Mouse (Mus musculus) neural tube, embryonic 15.5 days (tissue): Measurements from ENCODE around the gene Ttbk2. TPM values are rescaled to one million over a fixed set of nuclear protein-coding genes. Genes with fewer than 3 reads are reported as not detected.

Experiments used
- ATAC-seq: fragments of 200-750 bp; cut with Nextera tagmentation; 2 replicates; pipeline ENCODE4 v1.8.0; 2017; ENCODE audit warnings: mild to moderate bottlenecking, moderate TSS enrichment, moderate library complexity; ENCODE audit not compliant: low FRiP score
- H3K27ac ChIP-seq: fragments of 300-500 bp; sonication (generic); replicated peaks from 2 replicates; pipeline ENCODE4 v1.5.1; 2015; ENCODE audit warnings: mild to moderate bottlenecking, inconsistent platforms
- H3K27me3 ChIP-seq: fragments of 300-500 bp; sonication (generic); replicated peaks from 2 replicates; pipeline ENCODE4 v1.6.1; 2015; ENCODE audit warnings: inconsistent platforms
- H3K36me3 ChIP-seq: fragments of 300-500 bp; sonication (generic); 2 replicates; pipeline ENCODE4 v1.6.1; 2015; ENCODE audit warnings: inconsistent platforms
- H3K4me1 ChIP-seq: fragments of 300-500 bp; sonication (generic); 2 replicates; pipeline ENCODE4 v1.6.1; 2015; ENCODE audit warnings: inconsistent platforms
- H3K4me2 ChIP-seq: fragments of 300-500 bp; sonication (generic); 2 replicates; pipeline ENCODE4 v1.6.1; 2015; ENCODE audit warnings: inconsistent platforms, mild to moderate bottlenecking, moderate library complexity
- H3K4me3 ChIP-seq: fragments of 300-500 bp; sonication (generic); replicated peaks from 2 replicates; pipeline ENCODE4 v1.5.1; 2015; ENCODE audit warnings: mild to moderate bottlenecking, inconsistent platforms
- H3K9ac ChIP-seq: fragments of 300-500 bp; sonication (generic); replicated peaks from 2 replicates; pipeline ENCODE4 v1.6.1; 2015; ENCODE audit warnings: mild to moderate bottlenecking, inconsistent platforms
- H3K9me3 ChIP-seq: fragments of 300-500 bp; sonication (generic); replicated peaks from 2 replicates; pipeline ENCODE4 v1.6.1; 2016; ENCODE audit warnings: inconsistent platforms
- whole genome bisulfite sequencing: fragments of 180-500 bp; shearing (Covaris S2); methylation state at CpG from one replicate; pipeline ENCODE4 v1.1.7; 2015; ENCODE audit warnings: mixed read lengths; 5-methylcytosine and 5-hydroxymethylcytosine counted together
- polyA plus RNA-seq: library from polyadenylated mRNA; unstranded; fragments of >200 nt; fragmentation: Nextera tagmentation; extraction: Ambion mirVana; gene quantifications from 2 replicates; pipeline ENCODE4 v1.2.1, GENCODE M21; 2015

The Ttbk2 gene
- polyA plus RNA-seq, result 10.5 and 13.3 TPM in 2 replicates

- Histone ChIP-seq H3K9me3 (no peaks in the 10 kb centered on the region), H3K4me2 (peak within 1 kb of the TSS; percentile 68), H3K9ac (peak within 1 kb of the TSS; percentile 89), H3K27ac (peak within 1 kb of the TSS; percentile 94), H3K4me3 (peak within 1 kb of the TSS; percentile 97), H3K4me1 (peaks cover 22% of the 10 kb centered on the region), H3K27me3 (no peaks in the 10 kb centered on the region), H3K36me3 (no peaks in the 10 kb centered on the region)
- WGBS, result 1% methylated on average over 38 of the region's 39 CpGs
- peak; percentile 100 for ATAC-seq
These were observed at the start of gene Ttbk2 for GRCm38 (mm10) chr2:120850424-120851082. TSS of gene Ttbk2 (minus strand) at chr2:120850604.

- Histone ChIP-seq H3K27ac (no peak overlapping the region), H3K9me3 (no peaks in the 10 kb centered on the region), H3K4me2 (no peak overlapping the region), H3K4me3 (no peak overlapping the region), H3K9ac (no peak overlapping the region), H3K36me3 (peaks cover 75% of the 10 kb centered on the region), H3K4me1 (no peaks in the 10 kb centered on the region), H3K27me3 (no peaks in the 10 kb centered on the region)
- WGBS, result 97% methylated on average over 3 of the region's 3 CpGs
- ATAC-seq, result no peak
These were observed 46.0 kb upstream of the Ttbk2 start for GRCm38 (mm10) chr2:120896361-120896760.

- Histone ChIP-seq H3K27me3 (no peaks in the 10 kb centered on the region), H3K36me3 (peaks cover 64% of the 10 kb centered on the region), H3K27ac (no peak overlapping the region), H3K4me2 (no peak overlapping the region), H3K9ac (no peak overlapping the region), H3K9me3 (no peaks in the 10 kb centered on the region), H3K4me3 (no peak overlapping the region), H3K4me1 (no peaks in the 10 kb centered on the region)
- 94% methylated on average over 5 of the region's 5 CpGs for WGBS
- ATAC-seq, result no peak
These were observed 37.2 kb upstream of the Ttbk2 start for GRCm38 (mm10) chr2:120887601-120888000.

- Histone ChIP-seq H3K4me2 (no peak overlapping the region), H3K9me3 (no peaks in the 10 kb centered on the region), H3K27me3 (no peaks in the 10 kb centered on the region), H3K27ac (no peak overlapping the region), H3K9ac (no peak overlapping the region), H3K4me3 (no peak overlapping the region), H3K4me1 (no peaks in the 10 kb centered on the region), H3K36me3 (peaks cover 65% of the 10 kb centered on the region)
- ATAC-seq, result no peak
- WGBS, result 86% methylated on average over 2 of the region's 2 CpGs
These were observed 22.8 kb upstream of the Ttbk2 start for GRCm38 (mm10) chr2:120873192-120873591.

GRCm38 (mm10) chr2:120871447-120872336 is 21.3 kb upstream of the Ttbk2 start:
- no peaks in the 10 kb centered on the region for H3K27me3 ChIP-seq
- peaks cover 64% of the 10 kb centered on the region for H3K36me3 ChIP-seq
- H3K9me3 ChIP-seq, result no peaks in the 10 kb centered on the region
- WGBS, result 63% methylated on average over 9 of the region's 9 CpGs
- no peak overlapping the region for H3K9ac ChIP-seq
- H3K4me3 ChIP-seq, result no peak overlapping the region
- H3K27ac ChIP-seq, result no peak overlapping the region
- ATAC-seq, result no peak
- no peak overlapping the region for H3K4me2 ChIP-seq
- H3K4me1 ChIP-seq, result no peaks in the 10 kb centered on the region

- Histone ChIP-seq H3K9me3 (no peaks in the 10 kb centered on the region), H3K27me3 (no peaks in the 10 kb centered on the region), H3K4me1 (no peaks in the 10 kb centered on the region), H3K9ac (no peak overlapping the region), H3K4me3 (no peak overlapping the region), H3K27ac (no peak overlapping the region), H3K4me2 (no peak overlapping the region), H3K36me3 (peaks cover 64% of the 10 kb centered on the region)
- no peak for ATAC-seq
- WGBS, result 96% methylated on average over 5 of the region's 5 CpGs
These were observed 16.9 kb upstream of the Ttbk2 start for GRCm38 (mm10) chr2:120867336-120867735.

- Histone ChIP-seq H3K4me1 (no peaks in the 10 kb centered on the region), H3K4me3 (no peak overlapping the region), H3K27me3 (no peaks in the 10 kb centered on the region), H3K9me3 (no peaks in the 10 kb centered on the region), H3K4me2 (no peak overlapping the region), H3K36me3 (peaks cover 63% of the 10 kb centered on the region), H3K27ac (no peak overlapping the region), H3K9ac (no peak overlapping the region)
- WGBS, result 39% methylated on average over 1 of the region's 1 CpGs
- no peak for ATAC-seq
These were observed 16.2 kb upstream of the Ttbk2 start for GRCm38 (mm10) chr2:120866561-120866960.

GRCm38 (mm10) chr2:120863389-120863788 is 13.0 kb upstream of the Ttbk2 start:
- 100% methylated on average over 1 of the region's 1 CpGs for WGBS
- Histone ChIP-seq H3K27ac (no peak overlapping the region), H3K27me3 (no peaks in the 10 kb centered on the region), H3K9ac (no peak overlapping the region), H3K9me3 (no peaks in the 10 kb centered on the region), H3K36me3 (peaks cover 60% of the 10 kb centered on the region), H3K4me1 (no peaks in the 10 kb centered on the region), H3K4me3 (no peak overlapping the region), H3K4me2 (no peak overlapping the region)
- ATAC-seq, result no peak

- Histone ChIP-seq H3K27me3 (no peaks in the 10 kb centered on the region), H3K27ac (no peak overlapping the region), H3K4me1 (no peaks in the 10 kb centered on the region), H3K36me3 (peaks cover 44% of the 10 kb centered on the region), H3K9ac (no peak overlapping the region), H3K9me3 (no peaks in the 10 kb centered on the region), H3K4me3 (no peak overlapping the region), H3K4me2 (no peak overlapping the region)
- WGBS, result 83% methylated on average over 1 of the region's 1 CpGs
- no peak for ATAC-seq
These were observed 10.3 kb upstream of the Ttbk2 start for GRCm38 (mm10) chr2:120860699-120861098.

GRCm38 (mm10) chr2:120858131-120858530 is 7.7 kb upstream of the Ttbk2 start:
- H3K4me1 ChIP-seq, result no peaks in the 10 kb centered on the region
- no peak overlapping the region for H3K27ac ChIP-seq
- ATAC-seq, result no peak
- H3K4me2 ChIP-seq, result no peak overlapping the region
- H3K27me3 ChIP-seq, result no peaks in the 10 kb centered on the region
- WGBS, result 78% methylated on average over 3 of the region's 3 CpGs
- no peak overlapping the region for H3K9ac ChIP-seq
- peaks cover 24% of the 10 kb centered on the region for H3K36me3 ChIP-seq
- H3K9me3 ChIP-seq, result no peaks in the 10 kb centered on the region
- H3K4me3 ChIP-seq, result no peak overlapping the region

GRCm38 (mm10) chr2:120853151-120853550 is 2.7 kb upstream of the Ttbk2 start:
- H3K4me2 ChIP-seq, result no peak overlapping the region
- H3K4me3 ChIP-seq, result no peak overlapping the region
- peaks cover 15% of the 10 kb centered on the region for H3K4me1 ChIP-seq
- H3K9me3 ChIP-seq, result no peaks in the 10 kb centered on the region
- H3K9ac ChIP-seq, result no peak overlapping the region
- no peaks in the 10 kb centered on the region for H3K27me3 ChIP-seq
- H3K27ac ChIP-seq, result no peak overlapping the region
- no peaks in the 10 kb centered on the region for H3K36me3 ChIP-seq
- no peak for ATAC-seq
- WGBS, result 77% methylated on average over 3 of the region's 3 CpGs

GRCm38 (mm10) chr2:120852626-120853025 is 2.2 kb upstream of the Ttbk2 start:
- no peak overlapping the region for H3K4me2 ChIP-seq
- H3K4me1 ChIP-seq, result peaks cover 20% of the 10 kb centered on the region
- no peak overlapping the region for H3K27ac ChIP-seq
- 13% methylated on average over 1 of the region's 1 CpGs for WGBS
- H3K36me3 ChIP-seq, result no peaks in the 10 kb centered on the region
- no peak overlapping the region for H3K9ac ChIP-seq
- ATAC-seq, result no peak
- H3K4me3 ChIP-seq, result no peak overlapping the region
- no peaks in the 10 kb centered on the region for H3K9me3 ChIP-seq
- no peaks in the 10 kb centered on the region for H3K27me3 ChIP-seq
